Comparison of ENCODE assay signal across 8 mouse cellular contexts in genomic region chr16:90629121-90629930, GRCm38 (mm10).
A peak's percentile ranks its signal among the peaks of the same experiment; 100 is the strongest.
DNase-seq lines count a peak whose midpoint lies in the region; ATAC-seq and TF ChIP-seq lines count a peak whose summit lies in the region.

No protein-coding gene starts in this region.

- intact Hi-C loops in gastrocnemius, adult 2 months (cut with DNase I): loop anchor here (10.0 kb wide), 1 partner anchor 245 kb away; the partner anchor contains the start of gene Hunk

- H3K4me3 ChIP-seq in gastrocnemius, adult 2 months: peak overlapping the region; percentile 40
- H3K4me3 ChIP-seq in hindbrain, embryonic 14.5 days (replicated peaks; ENCODE audit: low read length): no peak overlapping the region
- no peak overlapping the region for H3K4me3 ChIP-seq in liver, embryonic 13.5 days (replicated peaks)

- no peaks in the 10 kb centered on the region for H3K9me3 ChIP-seq in hindbrain, embryonic 14.5 days (ENCODE audit: control insufficient read depth, low read length)
- H3K9me3 ChIP-seq in liver, embryonic 13.5 days (replicated peaks): no peaks in the 10 kb centered on the region

- peaks cover 20% of the 10 kb centered on the region for H3K4me1 ChIP-seq in hindbrain, embryonic 14.5 days (replicated peaks; ENCODE audit: control insufficient read depth, insufficient read depth, low read length)
- H3K4me1 ChIP-seq in liver, embryonic 13.5 days (replicated peaks): no peaks in the 10 kb centered on the region

- no peaks in the 10 kb centered on the region for H3K36me3 ChIP-seq in hindbrain, embryonic 14.5 days (replicated peaks; ENCODE audit: control insufficient read depth, insufficient read depth)
- no peaks in the 10 kb centered on the region for H3K36me3 ChIP-seq in liver, embryonic 13.5 days

- peak; percentile 25 for DNase-seq in lung, postnatal 10 days
- DNase-seq in lung, postnatal 14 days: no peak
- peak; percentile 56 for DNase-seq in gastrocnemius, adult 2 months
- no peak for DNase-seq in hindbrain, embryonic 14.5 days (ENCODE audit: low spot score)
- no peak for DNase-seq in liver, embryonic 13.5 days
- no peak for DNase-seq in retina, embryonic 14.5 days (ENCODE audit: low spot score)

- H3K4me2 ChIP-seq in hindbrain, embryonic 14.5 days (replicated peaks): peak overlapping the region; percentile 3; the same call in 1 of the 2 replicates
- no peak overlapping the region for H3K4me2 ChIP-seq in liver, embryonic 13.5 days

- peak overlapping the region; percentile 36; the same call in 1 of the 2 replicates for H3K9ac ChIP-seq in hindbrain, embryonic 14.5 days
- H3K9ac ChIP-seq in liver, embryonic 13.5 days: no peak overlapping the region

- no peaks in the 10 kb centered on the region for H3K27me3 ChIP-seq in hindbrain, embryonic 14.5 days (ENCODE audit: control insufficient read depth, insufficient read depth, low read length)
- H3K27me3 ChIP-seq in liver, embryonic 13.5 days: no peaks in the 10 kb centered on the region

- TF ChIP-seq CTCF in gastrocnemius, adult 2 months (IDR thresholded peaks at IDR 0.05): no peak

- 37% methylated on average over 19 of the region's 19 CpGs for WGBS in hindbrain, embryonic 14.5 days
- WGBS in liver, embryonic 13.5 days (ENCODE audit: insufficient replicate concordance): 49% methylated on average over 19 of the region's 19 CpGs

- ATAC-seq in hindbrain, embryonic 14.5 days (ENCODE audit: low FRiP score): peak; percentile 54
- no peak for ATAC-seq in liver, embryonic 13.5 days (ENCODE audit: low read depth)
- ATAC-seq in megakaryocyte-erythroid progenitor cell, adult 5-6 weeks (replicated peaks; ENCODE audit: low FRiP score, low TSS enrichment, poor library complexity, severe bottlenecking): no peak
- ATAC-seq in erythroid progenitor cell, adult 5-6 weeks (replicated peaks; ENCODE audit: low FRiP score, poor library complexity, severe bottlenecking): no peak

- peak overlapping the region; percentile 61 for H3K27ac ChIP-seq in gastrocnemius, adult 2 months
- H3K27ac ChIP-seq in hindbrain, embryonic 14.5 days: peak overlapping the region; percentile 26
- H3K27ac ChIP-seq in liver, embryonic 13.5 days: peak overlapping the region; percentile 56; the same call in 1 of the 2 replicates

Comparison
In these comparisons a context has a peak if more than half of its experiments do, and no peak if none do; other contexts are left out.
1. DNase-seq: peak in lung, postnatal 10 days (single experiment) and gastrocnemius, adult 2 months (single experiment); none in lung, postnatal 14 days (single experiment), hindbrain, embryonic 14.5 days (single experiment), liver, embryonic 13.5 days (single experiment) and retina, embryonic 14.5 days (single experiment).
2. Peak in every context shown above with its lines, with median percentiles within 50 percentile points of each other: H3K27ac ChIP-seq.